Mouse (Mus musculus): ENCODE measurements around the gene Ehbp1. TPM values are rescaled to one million over a fixed set of nuclear protein-coding genes. Genes with fewer than 3 reads are reported as not detected.

Ehbp1 gene
- polyA plus RNA-seq, 1 experiment from 2014 or later: 2.0 TPM

GRCm38 (mm10) chr11:22154501-22155294 is 187.4 kb downstream of the Ehbp1 start:
- Histone ChIP-seq H3K9ac (no peak overlapping the region), H3K27me3 (no peaks in the 10 kb centered on the region), H3K4me3 (replicated peaks) (no peak overlapping the region), H3K4me2 (no peak overlapping the region), H3K36me3 (no peaks in the 10 kb centered on the region), H3K27ac (no peak overlapping the region), H3K9me3 (replicated peaks) (no peaks in the 10 kb centered on the region), H3K4me1 (replicated peaks) (peaks cover 4% of the 10 kb centered on the region; the same call in 1 of the 2 replicates)
- no peak for DNase-seq
- ATAC-seq (ENCODE audit: low read depth): no peak
- WGBS (ENCODE audit: insufficient replicate concordance): 80% methylated on average over 9 of the region's 9 CpGs

DNA sequence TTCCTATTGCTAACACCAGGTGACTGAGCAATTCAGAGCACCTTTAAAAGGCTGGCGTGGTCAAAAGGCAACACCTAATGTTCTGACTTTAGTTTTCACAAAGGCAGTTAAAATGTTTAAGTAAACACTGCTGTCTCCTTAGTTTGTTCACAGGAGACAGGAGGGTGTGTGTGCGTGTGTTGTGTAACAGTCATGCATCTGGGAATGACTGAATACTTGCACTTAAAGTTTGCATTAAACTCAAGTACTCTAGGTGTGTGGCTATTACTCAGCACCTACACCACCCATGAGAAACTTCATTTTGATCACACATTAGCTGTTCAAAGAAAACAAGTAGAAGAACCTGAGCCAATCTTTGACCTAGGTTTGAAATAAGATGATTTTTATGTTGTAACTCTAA is 201.4 kb downstream of the Ehbp1 start:
- 70% methylated on average over 2 of the region's 2 CpGs for WGBS (ENCODE audit: insufficient replicate concordance)
- DNase-seq (no peak), ATAC-seq (ENCODE audit: low read depth) (no peak)
- no peaks in the 10 kb centered on the region for H3K9me3 ChIP-seq (replicated peaks)
- no peak overlapping the region for H3K9ac ChIP-seq
- no peaks in the 10 kb centered on the region for H3K27me3 ChIP-seq
- no peaks in the 10 kb centered on the region for H3K4me1 ChIP-seq (replicated peaks)
- H3K4me3 ChIP-seq (replicated peaks): no peak overlapping the region
- H3K27ac ChIP-seq: no peak overlapping the region
- no peak overlapping the region for H3K4me2 ChIP-seq
- 0 out of 2 replicates have a peak, but pooled peaks cover under 1% of the 10 kb centered on the region for H3K36me3 ChIP-seq

- no peaks in the 10 kb centered on the region for H3K4me1 ChIP-seq (replicated peaks)
- H3K36me3 ChIP-seq: no peaks in the 10 kb centered on the region
- no peak for DNase-seq
- H3K9ac ChIP-seq: no peak overlapping the region
- H3K4me3 ChIP-seq (replicated peaks): no peak overlapping the region
- no peak overlapping the region for H3K27ac ChIP-seq
- H3K4me2 ChIP-seq: no peak overlapping the region
- H3K27me3 ChIP-seq: no peaks in the 10 kb centered on the region
- no peak for ATAC-seq (ENCODE audit: low read depth)
- H3K9me3 ChIP-seq (replicated peaks): no peaks in the 10 kb centered on the region
Measured at GRCm38 (mm10) chr11:22138466-22138865, 203.6 kb downstream of the Ehbp1 start.

DNA sequence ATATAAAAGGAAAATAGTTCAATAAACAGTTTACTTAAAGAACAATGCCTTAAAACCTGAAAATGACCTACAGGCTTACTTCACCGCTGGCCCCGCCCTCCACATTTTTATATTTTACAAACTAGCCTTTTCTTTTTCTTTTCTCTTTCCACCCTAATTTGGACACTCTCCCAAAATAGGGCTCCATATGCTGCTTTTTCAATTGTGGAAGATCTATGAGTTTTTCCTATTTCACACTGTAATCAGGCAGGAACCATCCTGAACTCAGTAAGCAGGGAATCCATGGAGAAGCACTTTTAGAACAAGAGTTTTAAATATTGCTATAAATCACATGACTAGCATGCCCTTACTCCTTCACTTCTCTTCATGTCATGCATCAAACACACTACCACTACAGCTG is 216.9 kb downstream of the Ehbp1 start:
- ATAC-seq (ENCODE audit: low read depth) (no peak), DNase-seq (no peak)
- H3K27ac ChIP-seq: no peak overlapping the region
- H3K9me3 ChIP-seq (replicated peaks): no peaks in the 10 kb centered on the region
- WGBS (ENCODE audit: insufficient replicate concordance): 81% methylated on average over 2 of the region's 2 CpGs
- no peaks in the 10 kb centered on the region for H3K36me3 ChIP-seq
- H3K4me1 ChIP-seq (replicated peaks): no peaks in the 10 kb centered on the region
- H3K4me2 ChIP-seq: no peak overlapping the region
- no peak overlapping the region for H3K4me3 ChIP-seq (replicated peaks)
- no peak overlapping the region for H3K9ac ChIP-seq
- no peaks in the 10 kb centered on the region for H3K27me3 ChIP-seq

DNA sequence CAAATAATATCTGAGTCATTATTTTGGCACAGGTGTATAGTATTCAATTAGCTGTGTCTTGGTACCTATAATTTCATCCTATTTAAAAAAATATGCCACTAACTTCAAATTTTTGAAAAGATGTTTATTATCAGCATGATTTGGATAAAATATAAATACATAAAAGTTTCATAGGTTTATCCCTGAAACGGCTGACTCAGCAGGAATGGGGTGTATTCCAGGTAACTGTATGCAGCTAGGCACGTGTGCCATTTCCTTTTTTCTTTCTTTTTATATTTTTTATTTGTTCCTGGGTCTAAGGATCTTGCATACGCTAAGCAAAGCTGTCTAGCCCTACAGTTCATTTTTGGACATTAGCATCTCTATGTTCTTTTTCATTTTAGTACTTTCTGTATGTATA is 223.2 kb downstream of the Ehbp1 start:
- no peaks in the 10 kb centered on the region for H3K36me3 ChIP-seq
- H3K4me3 ChIP-seq (replicated peaks): no peak overlapping the region
- H3K4me2 ChIP-seq: no peak overlapping the region
- no peak overlapping the region for H3K9ac ChIP-seq
- DNase-seq (no peak), ATAC-seq (ENCODE audit: low read depth) (no peak)
- H3K9me3 ChIP-seq (replicated peaks): no peaks in the 10 kb centered on the region
- no peak overlapping the region for H3K27ac ChIP-seq
- H3K27me3 ChIP-seq: no peaks in the 10 kb centered on the region
- 77% methylated on average over 3 of the region's 3 CpGs for WGBS (ENCODE audit: insufficient replicate concordance)
- no peaks in the 10 kb centered on the region for H3K4me1 ChIP-seq (replicated peaks)

- Histone ChIP-seq H3K4me2 (no peak overlapping the region), H3K9ac (no peak overlapping the region), H3K27ac (no peak overlapping the region), H3K4me3 (replicated peaks) (no peak overlapping the region), H3K4me1 (replicated peaks) (no peaks in the 10 kb centered on the region), H3K36me3 (no peaks in the 10 kb centered on the region), H3K9me3 (replicated peaks) (no peaks in the 10 kb centered on the region), H3K27me3 (no peaks in the 10 kb centered on the region)
- DNase-seq (no peak), ATAC-seq (ENCODE audit: low read depth) (no peak)
- 94% methylated on average over 3 of the region's 3 CpGs for WGBS (ENCODE audit: insufficient replicate concordance)
Measured at GRCm38 (mm10) chr11:22112161-22112560, 229.9 kb downstream of the Ehbp1 start.

GRCm38 (mm10) chr11:22089346-22089745 is 252.7 kb downstream of the Ehbp1 start:
- H3K9me3 ChIP-seq (replicated peaks): no peaks in the 10 kb centered on the region
- no peak overlapping the region for H3K9ac ChIP-seq
- no peaks in the 10 kb centered on the region for H3K27me3 ChIP-seq
- ATAC-seq (ENCODE audit: low read depth) (no peak), DNase-seq (no peak)
- no peak overlapping the region for H3K4me2 ChIP-seq
- H3K27ac ChIP-seq: no peak overlapping the region
- H3K4me3 ChIP-seq (replicated peaks): no peak overlapping the region
- H3K36me3 ChIP-seq: no peaks in the 10 kb centered on the region
- 86% methylated on average over 8 of the region's 8 CpGs for WGBS (ENCODE audit: insufficient replicate concordance)
- H3K4me1 ChIP-seq (replicated peaks): no peaks in the 10 kb centered on the region

GRCm38 (mm10) chr11:22063352-22063751 is 278.7 kb downstream of the Ehbp1 start:
- ATAC-seq (ENCODE audit: low read depth) (no peak), DNase-seq (no peak)
- H3K9me3 ChIP-seq (replicated peaks): no peaks in the 10 kb centered on the region
- H3K4me3 ChIP-seq (replicated peaks): no peak overlapping the region
- H3K27ac ChIP-seq: no peak overlapping the region
- no peak overlapping the region for H3K9ac ChIP-seq
- H3K36me3 ChIP-seq: no peaks in the 10 kb centered on the region
- no peak overlapping the region for H3K4me2 ChIP-seq
- no peaks in the 10 kb centered on the region for H3K27me3 ChIP-seq
- WGBS (ENCODE audit: insufficient replicate concordance): 57% methylated on average over 2 of the region's 2 CpGs
- H3K4me1 ChIP-seq (replicated peaks): no peaks in the 10 kb centered on the region

DNA sequence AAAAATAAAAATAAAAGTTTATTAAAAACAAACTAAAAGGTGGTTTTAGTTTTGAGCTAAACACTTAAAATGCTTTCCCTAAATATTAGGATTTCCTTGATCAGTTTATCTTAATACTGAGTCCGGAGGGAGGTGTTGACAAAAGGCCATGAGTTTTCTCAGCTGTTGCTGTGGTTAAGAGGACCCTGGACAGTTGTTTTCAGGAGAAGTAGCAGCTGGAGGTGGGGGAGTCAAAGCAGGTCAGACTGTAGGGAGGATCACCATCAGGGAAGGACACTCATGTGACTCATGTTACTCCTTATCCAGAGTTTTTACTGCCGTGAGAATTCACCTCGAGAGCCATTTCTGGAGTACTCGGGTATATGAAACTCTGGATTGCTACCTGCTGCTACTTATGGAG is 280.4 kb downstream of the Ehbp1 start:
- Histone ChIP-seq H3K36me3 (no peaks in the 10 kb centered on the region), H3K27me3 (no peaks in the 10 kb centered on the region), H3K27ac (no peak overlapping the region), H3K4me1 (replicated peaks) (no peaks in the 10 kb centered on the region), H3K4me3 (replicated peaks) (no peak overlapping the region), H3K9me3 (replicated peaks) (no peaks in the 10 kb centered on the region), H3K4me2 (no peak overlapping the region), H3K9ac (no peak overlapping the region)
- DNase-seq (no peak), ATAC-seq (ENCODE audit: low read depth) (no peak)
- WGBS (ENCODE audit: insufficient replicate concordance): 73% methylated on average over 4 of the region's 4 CpGs

GRCm38 (mm10) chr11:22057538-22057937 is 284.6 kb downstream of the Ehbp1 start:
- DNase-seq: no peak
- ATAC-seq (ENCODE audit: low read depth): no peak

DNA sequence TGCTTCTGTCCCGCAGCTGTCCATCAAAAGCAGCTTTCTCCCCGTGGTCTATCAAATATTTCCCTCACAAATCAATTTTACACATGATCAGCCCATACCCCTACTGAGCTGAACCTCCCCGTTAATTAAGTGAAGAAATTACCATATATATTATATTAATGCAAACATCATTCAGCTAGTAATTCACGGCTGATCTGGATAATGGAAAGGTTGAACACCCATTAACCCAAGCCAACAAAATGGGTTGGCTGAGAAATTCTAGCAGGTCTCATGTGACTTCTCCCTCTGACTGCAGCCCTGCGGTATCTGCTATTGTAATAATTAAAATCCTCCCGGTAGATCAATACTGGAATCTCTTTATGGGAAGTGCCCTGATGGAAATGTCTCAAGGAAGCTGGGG is 286.2 kb downstream of the Ehbp1 start:
- Histone ChIP-seq H3K27me3 (no peaks in the 10 kb centered on the region), H3K4me2 (no peak overlapping the region), H3K36me3 (no peaks in the 10 kb centered on the region), H3K27ac (no peak overlapping the region), H3K9me3 (replicated peaks) (no peaks in the 10 kb centered on the region), H3K4me3 (replicated peaks) (no peak overlapping the region), H3K9ac (no peak overlapping the region), H3K4me1 (replicated peaks) (no peaks in the 10 kb centered on the region)
- 70% methylated on average over 6 of the region's 6 CpGs for WGBS (ENCODE audit: insufficient replicate concordance)
- ATAC-seq (ENCODE audit: low read depth) (no peak), DNase-seq (no peak)

More at GRCm38 (mm10) chr11:22057538-22057937, 284.6 kb downstream of the Ehbp1 start:
- WGBS (ENCODE audit: insufficient replicate concordance): 88% methylated on average over 5 of the region's 5 CpGs
- H3K4me2 ChIP-seq: no peak overlapping the region
- no peaks in the 10 kb centered on the region for H3K27me3 ChIP-seq
- H3K9me3 ChIP-seq (replicated peaks): no peaks in the 10 kb centered on the region
- H3K4me3 ChIP-seq (replicated peaks): no peak overlapping the region
- H3K4me1 ChIP-seq (replicated peaks): no peaks in the 10 kb centered on the region
- H3K27ac ChIP-seq: no peak overlapping the region
- H3K36me3 ChIP-seq: no peaks in the 10 kb centered on the region
- no peak overlapping the region for H3K9ac ChIP-seq

DNA sequence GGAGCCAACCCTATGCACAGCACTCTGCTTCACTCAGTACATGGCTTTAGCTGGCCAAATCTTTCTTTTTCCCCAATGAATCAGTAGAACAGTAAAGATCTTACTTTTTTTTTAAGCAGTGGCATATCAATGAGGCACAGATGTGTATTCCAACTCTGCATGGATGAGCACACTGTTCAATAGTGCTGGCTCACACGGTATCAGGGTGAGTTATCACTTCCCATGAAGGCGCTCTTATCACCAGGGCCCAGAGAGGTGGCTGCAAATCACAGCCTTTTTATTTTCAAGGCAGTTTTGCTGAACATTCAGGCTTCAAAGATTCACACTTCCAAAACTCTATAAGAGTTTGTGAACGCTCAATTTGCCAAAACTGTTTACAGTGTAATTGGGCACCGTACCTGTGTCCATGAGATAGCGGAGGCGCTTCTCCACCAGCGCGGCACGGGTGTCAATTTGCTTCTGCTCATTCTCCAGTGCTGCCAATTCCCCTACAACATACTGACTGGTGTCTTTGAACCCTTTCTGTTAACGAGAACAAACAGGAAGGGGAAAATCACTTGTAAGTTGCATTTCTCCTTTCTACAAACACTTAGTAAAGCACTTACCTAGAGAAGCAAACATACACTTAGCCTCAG is 288.9 kb downstream of the Ehbp1 start:
- no peaks in the 10 kb centered on the region for H3K4me1 ChIP-seq (replicated peaks)
- no peak overlapping the region for H3K4me3 ChIP-seq (replicated peaks)
- no peaks in the 10 kb centered on the region for H3K27me3 ChIP-seq
- no peaks in the 10 kb centered on the region for H3K36me3 ChIP-seq
- H3K27ac ChIP-seq: no peak overlapping the region
- DNase-seq (no peak), ATAC-seq (ENCODE audit: low read depth) (peak; percentile 66; the same call in 1 of the 2 replicates)
- H3K9me3 ChIP-seq (replicated peaks): no peaks in the 10 kb centered on the region
- no peak overlapping the region for H3K4me2 ChIP-seq
- 64% methylated on average over 10 of the region's 10 CpGs for WGBS (ENCODE audit: insufficient replicate concordance)
- H3K9ac ChIP-seq: no peak overlapping the region

All from liver, embryonic 13.5 days (tissue).